Mouse (Mus musculus): ENCODE data around the gene Ccdc88a.

DNA sequence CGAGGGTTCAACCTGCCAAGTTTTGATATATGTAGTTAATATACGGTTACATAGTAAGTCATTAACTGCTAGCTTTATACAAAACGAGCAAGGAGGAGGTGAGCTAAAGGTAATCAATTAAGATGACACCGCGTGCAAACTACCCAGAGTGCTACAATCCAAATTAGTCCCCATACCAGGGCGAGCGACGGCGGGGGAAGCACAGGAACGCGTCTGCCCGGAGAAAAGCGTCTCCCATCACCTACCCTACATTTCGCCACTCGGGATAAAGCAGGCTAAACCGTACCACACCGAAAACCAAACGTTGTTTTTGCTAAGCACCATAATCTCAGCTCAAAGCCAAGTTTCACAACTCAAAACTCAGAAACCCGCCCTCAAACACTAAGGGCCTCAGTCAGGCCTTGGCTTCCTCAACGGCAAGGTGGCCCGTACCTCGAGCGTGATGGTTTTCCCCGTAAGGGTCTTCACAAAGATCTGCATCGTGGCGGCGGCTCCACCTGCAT is 173.8 kb downstream of the Ccdc88a start:
- TF ChIP-seq CTCF (conservative IDR thresholded peaks at IDR 0.05; ENCODE audit: low read length), result no peak
- TF ChIP-seq POU5F1 (IDR thresholded peaks at IDR 0.05; ENCODE audit: borderline replicate concordance, low read length), result no peak
- no peak for TF ChIP-seq NANOG (IDR thresholded peaks at IDR 0.05; ENCODE audit: borderline replicate concordance, low read length)
